Comparison of ENCODE assay signal across 20 mouse cellular contexts in the genomic region with DNA sequence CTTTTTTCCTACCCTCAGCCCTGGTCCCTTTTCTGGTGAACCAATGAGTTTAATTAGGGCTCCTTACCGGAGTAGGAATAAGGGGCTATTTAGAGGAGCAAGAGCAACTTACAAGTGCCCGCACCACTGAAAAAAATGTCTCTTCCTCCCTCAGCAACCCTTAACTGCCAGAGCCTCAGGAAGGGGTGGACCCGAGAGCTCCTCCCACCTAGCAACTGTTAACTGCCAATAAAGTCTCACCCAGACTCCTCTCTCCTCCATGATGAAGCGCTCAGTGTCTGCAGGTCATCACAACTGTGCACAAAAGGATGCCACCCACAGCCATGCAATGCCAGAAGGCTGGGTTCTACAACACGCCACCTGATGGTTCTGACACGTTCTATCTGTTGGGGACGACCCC. TPM values are rescaled to one million over a fixed set of nuclear protein-coding genes. Genes with fewer than 3 reads are reported as not detected.
"Had no signal": no experiment of that assay in that cellular context is flagged by ENCODE, and none has a peak within 500 bp of the region (broad histone marks: within the 10 kb centered on the region; RNA-seq: fewer than 3 reads in every experiment).

No protein-coding gene starts in this region.

- H3K27me3 ChIP-seq: limb, embryonic 13.5 days; midbrain, embryonic 15.5 days; neural tube, embryonic 12.5 days had no signal

- H3K4me1 ChIP-seq: neural tube, embryonic 12.5 days had no signal

- DNase-seq: kidney, adult 9 months; kidney, postnatal 10 days; kidney, postnatal 4 days; left cerebral cortex, postnatal 4 days; lung, adult 2 months; lung, postnatal 36 days; right cerebral cortex, postnatal 4 days; spleen, adult 18-20 months; thymus, adult 18-20 months; thymus, postnatal 14 days had no signal

- H3K27ac ChIP-seq: layer of hippocampus, adult 2 months; limb, embryonic 13.5 days; liver, embryonic 14.5 days; midbrain, embryonic 15.5 days; neural tube, embryonic 12.5 days had no signal

- H3K4me2 ChIP-seq: limb, embryonic 13.5 days; midbrain, embryonic 11.5 days; midbrain, embryonic 15.5 days; neural tube, embryonic 12.5 days had no signal

- H3K9me3 ChIP-seq: limb, embryonic 13.5 days; midbrain, embryonic 15.5 days; neural tube, embryonic 12.5 days had no signal

- ATAC-seq: lung, postnatal 0 days; midbrain, embryonic 15.5 days had no signal

- H3K4me3 ChIP-seq: layer of hippocampus, adult 2 months; limb, embryonic 13.5 days; midbrain, embryonic 15.5 days; neural tube, embryonic 12.5 days had no signal

- H3K9ac ChIP-seq: limb, embryonic 13.5 days; liver, embryonic 14.5 days; midbrain, embryonic 15.5 days; neural tube, embryonic 12.5 days had no signal

RNA-seq across cellular contexts. Expression of a gene that starts 59.4 kb away (rescaled TPM):
- total RNA-seq: megakaryocyte, adult 5-6 weeks; monocyte, adult 5-6 weeks; neutrophil, adult 5-6 weeks had no signal
